Mouse (Mus musculus) left cerebral cortex, postnatal 36 days (tissue): ENCODE measurements around the gene Tmub1. TPM values are rescaled to one million over a fixed set of nuclear protein-coding genes. Genes with fewer than 3 reads are reported as not detected.
"Not testable (repeated sequence)": the region's sequence is repeated elsewhere in the genome, so short reads cannot be mapped to it uniquely, and the experiment has no call there.

Experiments
- DNase-seq, 2 experiments: peaks; one replicate each; pipeline ENCODE4 v3.0.0; 2021 to 2022; ENCODE audit warnings: low spot score in 2 of 2, mixed read lengths in 1 of 2
- intact Hi-C: fragments of 180-260 bp; cut with DNase I; formaldehyde crosslinking; loops from one replicate; pipeline ENCODE4 v1.15.1; 2025
- total RNA-seq, 2 experiments: library from RNA; stranded (reverse); gene quantifications; 2 replicates each; pipeline ENCODE4 v1.2.3; 2021

The Tmub1 gene
- total RNA-seq, 2 experiments from 2014 or later = 24.8 to 32.5 TPM

GRCm38 (mm10) chr5:24400911-24401605 lies 46.6 kb downstream of the Tmub1 start:
- intact Hi-C loops = no loop called here
- DNase-seq = no peak

GRCm38 (mm10) chr5:24400362-24400761 lies 47.3 kb downstream of the Tmub1 start:
- no peak for DNase-seq
- intact Hi-C loops = no loop called here

GRCm38 (mm10) chr5:24399686-24400085 lies 48.0 kb downstream of the Tmub1 start:
- intact Hi-C loops = no loop called here
- no peak for DNase-seq

GRCm38 (mm10) chr5:24396254-24396653 lies 51.4 kb downstream of the Tmub1 start:
- intact Hi-C loops, DNase-seq: not testable (repeated sequence)

Other genes starting within 250 kb of the Tmub1 start
- 10 to 100 TPM; 32.2 to 32.6 TPM for gene Kcnh2, start 96.2 kb downstream of the Tmub1 start, total RNA-seq
- gene Nos3, start 83.0 kb downstream of the Tmub1 start, total RNA-seq = 10 to 100 TPM in 1 of 2 experiments, 1 to 10 TPM in 1; 6.9 to 10.8 TPM
- gene Atg9b, start 55.7 kb downstream of the Tmub1 start, total RNA-seq = 1 to 10 TPM; 2.4 to 4.4 TPM
- 10 to 100 TPM; 52.1 to 57.4 TPM for gene Abcb8, start 54.2 kb downstream of the Tmub1 start, total RNA-seq
- not detected for gene Asic3, start 34.5 kb downstream of the Tmub1 start, total RNA-seq
- gene Cdk5, start 24.3 kb downstream of the Tmub1 start, total RNA-seq = 100 to 1,000 TPM; 127 to 133 TPM
- gene Slc4a2, start 24.0 kb downstream of the Tmub1 start, total RNA-seq = 10 to 100 TPM; 36.5 to 38.6 TPM
- 100 to 1,000 TPM; 131 to 133 TPM for gene Fastk, start 2.6 kb downstream of the Tmub1 start, total RNA-seq
- gene Agap3, start 4.3 kb upstream of the Tmub1 start, total RNA-seq = 100 to 1,000 TPM; 507 to 566 TPM
- under 1 TPM in 1 of 2 experiments, not detected in 1; 0.61 TPM for gene Gbx1, start 79.3 kb upstream of the Tmub1 start, total RNA-seq
- gene Asb10, start 93.1 kb upstream of the Tmub1 start, total RNA-seq = under 1 TPM in 1 of 2 experiments, not detected in 1; 0.27 TPM
- gene 4931409K22Rik, start 109.0 kb upstream of the Tmub1 start, total RNA-seq = under 1 TPM in 1 of 2 experiments, not detected in 1; 0.23 TPM
- gene Abcf2, start 129.6 kb upstream of the Tmub1 start, total RNA-seq = 10 to 100 TPM; 85.2 to 90.3 TPM
- 10 to 100 TPM; 69.2 to 76.9 TPM for gene Chpf2, start 138.9 kb upstream of the Tmub1 start, total RNA-seq
- 100 to 1,000 TPM in 1 of 2 experiments, 10 to 100 TPM in 1; 95.3 to 108 TPM for gene Smarcd3, start 176.6 kb upstream of the Tmub1 start, total RNA-seq
- 10 to 100 TPM; 73.5 to 77.9 TPM for gene Nub1, start 237.7 kb upstream of the Tmub1 start, total RNA-seq